Mouse (Mus musculus) T-helper 1 cell (primary cell): ENCODE measurements around the gene Vps35l.

ENCODE experiments used
- in situ Hi-C: fragments of 300-600 bp; cut with MboI, MseI; formaldehyde crosslinking; loops from one replicate; pipeline ENCODE4 v1.15.1; 2025; ENCODE audit warnings: high pct_unique_total_duplicates

Vps35l gene

GRCm38 (mm10) chr7:118731781-118732180 lies 8.2 kb upstream of the Vps35l start:
- in situ Hi-C loops: no loop called here

- in situ Hi-C loops: no loop called here
These were observed 6.8 kb upstream of the Vps35l start for GRCm38 (mm10) chr7:118733225-118733624.

GRCm38 (mm10) chr7:118738730-118739129 lies 1.3 kb upstream of the Vps35l start:
- in situ Hi-C loops: no loop called here

- in situ Hi-C loops: no loop called here
These were observed 709 bp downstream of the Vps35l start for GRCm38 (mm10) chr7:118740532-118741338.

- in situ Hi-C loops: no loop called here
These were observed 2.3 kb downstream of the Vps35l start for GRCm38 (mm10) chr7:118742278-118742677.

GRCm38 (mm10) chr7:118744766-118745165 lies 4.7 kb downstream of the Vps35l start:
- in situ Hi-C loops: no loop called here

GRCm38 (mm10) chr7:118747891-118748672 lies 8.1 kb downstream of the Vps35l start:
- in situ Hi-C loops: no loop called here

GRCm38 (mm10) chr7:118749706-118750105 lies 9.7 kb downstream of the Vps35l start:
- in situ Hi-C loops: no loop called here

GRCm38 (mm10) chr7:118751625-118752024 lies 11.6 kb downstream of the Vps35l start:
- in situ Hi-C loops: no loop called here

- in situ Hi-C loops: no loop called here
These were observed 15.7 kb downstream of the Vps35l start for GRCm38 (mm10) chr7:118755756-118756155.

GRCm38 (mm10) chr7:118756490-118757265 lies 16.7 kb downstream of the Vps35l start:
- in situ Hi-C loops: no loop called here

- in situ Hi-C loops: no loop called here
These were observed 18.3 kb downstream of the Vps35l start for GRCm38 (mm10) chr7:118758369-118758768.

- in situ Hi-C loops: no loop called here
These were observed 19.3 kb downstream of the Vps35l start for GRCm38 (mm10) chr7:118759372-118759771.

- in situ Hi-C loops: loop anchor here (5.0 to 10.0 kb wide), 2 partner anchors 233 to 751 kb away; partner anchors contain the start of genes Acsm5 and Gprc5b
These were observed 23.9 kb downstream of the Vps35l start for GRCm38 (mm10) chr7:118763939-118764338.

GRCm38 (mm10) chr7:118764725-118765124 lies 24.7 kb downstream of the Vps35l start:
- in situ Hi-C loops: loop anchor here (5.0 to 10.0 kb wide), 3 partner anchors 88 to 750 kb away; partner anchors contain the start of genes Acsm5 and Gprc5b

GRCm38 (mm10) chr7:118765604-118766003 lies 25.6 kb downstream of the Vps35l start:
- in situ Hi-C loops: loop anchor here (5.0 to 10.0 kb wide), 2 partner anchors 87 to 749 kb away; partner anchors contain the start of gene Acsm5

- in situ Hi-C loops: loop anchor here (5.0 to 10.0 kb wide), 2 partner anchors 86 to 749 kb away; partner anchors contain the start of gene Acsm5
These were observed 26.2 kb downstream of the Vps35l start for GRCm38 (mm10) chr7:118766119-118766833.

- in situ Hi-C loops: loop anchor here (5.0 to 10.0 kb wide), 2 partner anchors 85 to 748 kb away; partner anchors contain the start of gene Acsm5
These were observed 26.8 kb downstream of the Vps35l start for GRCm38 (mm10) chr7:118766834-118767224.

GRCm38 (mm10) chr7:118769208-118769607 lies 29.2 kb downstream of the Vps35l start:
- in situ Hi-C loops: loop anchor here (5.0 to 10.0 kb wide), 2 partner anchors 83 to 746 kb away; partner anchors contain the start of gene Acsm5

- in situ Hi-C loops: loop anchor here (5.0 to 10.0 kb wide), 2 partner anchors 83 to 745 kb away; partner anchors contain the start of gene Acsm5
These were observed 29.6 kb downstream of the Vps35l start for GRCm38 (mm10) chr7:118769655-118770054.

GRCm38 (mm10) chr7:118773027-118773426 lies 33.0 kb downstream of the Vps35l start:
- in situ Hi-C loops: no loop called here
